Mouse (Mus musculus) neural tube, embryonic 14.5 days (tissue): Measurements from ENCODE around the gene Olfr1555-ps1. TPM values are rescaled to one million over a fixed set of nuclear protein-coding genes. Genes with fewer than 3 reads are reported as not detected.

Experiments used
- ATAC-seq: fragments of 200-750 bp; cut with Nextera tagmentation; 2 replicates; pipeline ENCODE4 v1.8.0; 2017; ENCODE audit warnings: low read depth, mild to moderate bottlenecking, moderate TSS enrichment, moderate library complexity
- H3K27ac ChIP-seq: fragments of 300-500 bp; sonication (generic); 2 replicates; pipeline ENCODE4 v1.5.1; 2014; ENCODE audit warnings: low read depth, mild to moderate bottlenecking, control low read depth, low read length, moderate library complexity, mixed read lengths
- H3K27me3 ChIP-seq: fragments of 300-500 bp; sonication (generic); 2 replicates; pipeline ENCODE4 v1.6.1; 2014; ENCODE audit warnings: low read length; ENCODE audit not compliant: control insufficient read depth, insufficient read depth
- H3K36me3 ChIP-seq: fragments of 300-500 bp; sonication (generic); 2 replicates; pipeline ENCODE4 v1.6.1; 2014; ENCODE audit warnings: low read length, mixed read lengths; ENCODE audit not compliant: control insufficient read depth, insufficient read depth
- H3K4me1 ChIP-seq: fragments of 300-500 bp; sonication (generic); 2 replicates; pipeline ENCODE4 v1.6.1; 2014; ENCODE audit warnings: low read length; ENCODE audit not compliant: control insufficient read depth, insufficient read depth
- H3K4me2 ChIP-seq: fragments of 300-500 bp; sonication (generic); 2 replicates; pipeline ENCODE4 v1.6.1; 2014; ENCODE audit warnings: mild to moderate bottlenecking, low read depth, low read length, control low read depth
- H3K4me3 ChIP-seq: fragments of 300-500 bp; sonication (generic); 2 replicates; pipeline ENCODE4 v1.5.1; 2014; ENCODE audit warnings: low read depth, low read length, control low read depth, mixed read lengths
- H3K9ac ChIP-seq: fragments of 300-500 bp; sonication (generic); replicated peaks from 2 replicates; pipeline ENCODE4 v1.6.1; 2014; ENCODE audit warnings: low read depth, mild to moderate bottlenecking, control low read depth, low read length, mixed read lengths
- H3K9me3 ChIP-seq: fragments of 300-500 bp; sonication (generic); 2 replicates; pipeline ENCODE4 v1.6.1; 2016; ENCODE audit warnings: low read length; ENCODE audit not compliant: control insufficient read depth
- WGBS: fragments of 180-500 bp; shearing (Covaris S2); extraction: QIAGEN DNeasy Blood & Tissue Kit; methylation state at CpG from one replicate; pipeline ENCODE4 v1.1.7; 2014; 5-methylcytosine and 5-hydroxymethylcytosine counted together
- polyA plus RNA-seq: library from polyadenylated mRNA; unstranded; fragments of >200 nt; fragmentation: Nextera tagmentation; extraction: Ambion mirVana; gene quantifications from 2 replicates; pipeline ENCODE4 v1.2.1, GENCODE M21; 2014

The Olfr1555-ps1 gene
- polyA plus RNA-seq, 1 experiment from 2014 or later: not detected

DNA sequence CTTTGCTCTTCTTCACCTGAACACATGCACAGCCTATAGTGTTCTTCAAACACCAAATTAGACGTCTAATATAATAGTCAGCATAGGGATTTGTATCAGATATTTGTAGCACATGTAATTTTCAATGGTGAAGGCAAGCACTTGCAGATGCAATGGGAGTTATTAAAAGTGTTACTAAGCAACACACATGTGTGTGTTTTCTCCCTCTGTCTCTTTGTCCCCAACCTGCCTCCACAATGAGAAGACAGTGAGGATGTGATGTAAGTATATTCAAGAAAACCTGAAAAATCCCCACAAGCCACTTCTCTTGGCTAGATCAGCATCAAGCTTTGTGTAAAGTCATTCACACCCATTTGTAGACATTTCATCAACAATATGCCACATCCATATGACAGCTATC lies 54.1 kb downstream of the Olfr1555-ps1 start, which contains the start of gene Olfr1428:
TSS of gene Olfr1428 (minus strand) at position 101 of the 400 bp plus-strand sequence.
- Histone ChIP-seq H3K4me1 (no peaks in the 10 kb centered on the region), H3K27ac (no peak within 1 kb of the TSS), H3K4me2 (no peak within 1 kb of the TSS), H3K9ac (no peak within 1 kb of the TSS), H3K36me3 (no peaks in the 10 kb centered on the region), H3K27me3 (no peaks in the 10 kb centered on the region), H3K4me3 (no peak within 1 kb of the TSS), H3K9me3 (no peaks in the 10 kb centered on the region)
- WGBS: 82% methylated on average over 1 of the region's 1 CpGs
- ATAC-seq: no peak

Other genes starting within 250 kb of the Olfr1555-ps1 start
- gene Osbp, start 204.2 kb downstream of the Olfr1555-ps1 start, polyA plus RNA-seq: 7.6 and 7.7 TPM in 2 replicates
- not detected in 2 replicates for gene Olfr1423, start 128.8 kb downstream of the Olfr1555-ps1 start, polyA plus RNA-seq
- gene Olfr1424, start 107.4 kb downstream of the Olfr1555-ps1 start, polyA plus RNA-seq: not detected in 2 replicates
- not detected in 2 replicates for gene Olfr1425, start 92.4 kb downstream of the Olfr1555-ps1 start, polyA plus RNA-seq
- gene Olfr1426, start 78.1 kb downstream of the Olfr1555-ps1 start, polyA plus RNA-seq: not detected in 2 replicates
- gene Olfr1427, start 66.8 kb downstream of the Olfr1555-ps1 start, polyA plus RNA-seq: not detected in 2 replicates
- not detected in 2 replicates for gene Olfr1428, start 54.2 kb downstream of the Olfr1555-ps1 start, polyA plus RNA-seq
- gene Olfr76, start 46.9 kb downstream of the Olfr1555-ps1 start, polyA plus RNA-seq: not detected in 2 replicates
- not detected in 2 replicates for gene Olfr1431, start 30.5 kb upstream of the Olfr1555-ps1 start, polyA plus RNA-seq
- not detected in 2 replicates for gene Olfr1432, start 62.5 kb upstream of the Olfr1555-ps1 start, polyA plus RNA-seq
- gene Olfr262, start 71.5 kb upstream of the Olfr1555-ps1 start, polyA plus RNA-seq: not detected in 2 replicates
- gene Olfr235, start 90.9 kb upstream of the Olfr1555-ps1 start, polyA plus RNA-seq: not detected in 2 replicates
- not detected in 2 replicates for gene Olfr1434, start 109.7 kb upstream of the Olfr1555-ps1 start, polyA plus RNA-seq
- not detected in 2 replicates for gene Olfr1436, start 129.0 kb upstream of the Olfr1555-ps1 start, polyA plus RNA-seq
- gene Olfr1437, start 155.0 kb upstream of the Olfr1555-ps1 start, polyA plus RNA-seq: not detected in 2 replicates
- not detected in 2 replicates for gene Olfr1438-ps1, start 165.8 kb upstream of the Olfr1555-ps1 start, polyA plus RNA-seq
- gene Olfr1440, start 217.2 kb upstream of the Olfr1555-ps1 start, polyA plus RNA-seq: not detected in 2 replicates
- gene Olfr1441, start 247.3 kb upstream of the Olfr1555-ps1 start, polyA plus RNA-seq: not detected in 2 replicates